Comparison of ENCODE assay signal across 8 mouse cellular contexts in the genomic region with DNA sequence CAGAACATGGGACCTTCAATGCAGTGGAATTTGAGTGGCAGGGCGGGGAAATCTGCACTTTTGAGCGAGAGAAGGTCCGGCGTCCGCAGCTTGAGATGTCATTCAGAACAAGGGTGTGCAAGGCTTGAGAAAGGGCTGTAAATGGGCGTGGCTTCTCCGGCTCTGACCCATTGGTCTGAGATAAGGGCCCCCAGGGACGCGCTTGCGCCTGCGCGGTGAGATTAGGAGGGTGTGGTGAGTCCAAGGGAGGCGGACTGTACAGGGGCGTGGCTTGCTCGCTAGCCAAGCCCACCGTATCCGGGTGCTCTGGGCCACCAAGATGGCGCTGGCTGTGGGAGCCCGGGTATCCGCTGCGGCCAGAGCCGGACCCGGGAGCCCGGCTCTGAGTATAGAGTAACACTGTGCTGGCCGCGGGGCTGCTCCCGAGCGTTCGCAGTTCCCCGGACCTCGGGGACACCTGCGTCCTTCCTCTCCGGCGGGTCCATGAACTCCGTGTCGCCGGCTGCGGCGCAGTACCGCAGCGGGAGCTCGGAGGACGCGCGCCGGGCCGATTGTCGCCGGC. TPM values are rescaled to one million over a fixed set of nuclear protein-coding genes. Genes with fewer than 3 reads are reported as not detected.
DNase-seq lines count a peak whose midpoint lies in the region; ATAC-seq and TF ChIP-seq lines count a peak whose summit lies in the region.

Gene Atg4d (plus strand): TSS at position 294 of the 562 bp plus-strand sequence.

- no peaks in the 10 kb centered on the region for H3K9me3 ChIP-seq in megakaryocyte, embryonic 14.5 days

- no peaks in the 10 kb centered on the region for H3K27me3 ChIP-seq in megakaryocyte, embryonic 14.5 days (replicated peaks)

- no peak within 1 kb of the TSS; the same call in 1 of the 2 replicates for H3K27ac ChIP-seq in cortical plate, adult 2 months (ENCODE audit: insufficient read depth, low read length)

- peak within 1 kb of the TSS; percentile 55 for H3K4me3 ChIP-seq in cortical plate, adult 2 months (ENCODE audit: insufficient read depth, low read length)
- H3K4me3 ChIP-seq in megakaryocyte, embryonic 14.5 days (replicated peaks) = peak within 1 kb of the TSS; percentile 98

- peaks cover 3% of the 10 kb centered on the region; the same call in 1 of the 2 replicates for H3K4me1 ChIP-seq in cortical plate, adult 2 months (ENCODE audit: control insufficient read depth, insufficient read depth, low read length)
- H3K4me1 ChIP-seq in megakaryocyte, embryonic 14.5 days = peaks cover 64% of the 10 kb centered on the region

- TF ChIP-seq POLR2A in cortical plate, adult 2 months (IDR thresholded peaks at IDR 0.05; ENCODE audit: extremely low read depth, insufficient read depth, low read length) = peak; percentile 81

- TF ChIP-seq CTCF in cortical plate, adult 2 months (IDR thresholded peaks at IDR 0.05; ENCODE audit: extremely low read depth, insufficient read depth, low read length) = no peak

- peak; percentile 95 for ATAC-seq in activated CD4-positive, CD25-positive, alpha-beta regulatory T cell, adult 4 months

- peak; percentile 98 to 99 for DNase-seq in gastrocnemius, adult 8-10 months (ENCODE audit: low spot score in 2 of 2)
- DNase-seq in hindlimb bud, embryonic 11.5 days (ENCODE audit: extremely low spot score, low read depth, low spot score) = peak; percentile 96
- peak; percentile 89 to 98 for DNase-seq in left cerebral cortex, adult 8-10 months (ENCODE audit: low spot score in 2 of 2)
- DNase-seq in right cerebral cortex, postnatal 10 days (ENCODE audit: low spot score in 2 of 2) = peak; percentile 98 to 99
- peak; percentile 94 for DNase-seq in urinary bladder, postnatal 25 days (ENCODE audit: low spot score)

- peaks cover 36% of the 10 kb centered on the region for H3K36me3 ChIP-seq in megakaryocyte, embryonic 14.5 days (replicated peaks; ENCODE audit: low read length)

RNA-seq across cellular contexts. Expression of gene Atg4d, which starts in this region (rescaled TPM):
- 10 to 100 TPM; 24.3 to 26.8 TPM for polyA plus RNA-seq in activated CD4-positive, CD25-positive, alpha-beta regulatory T cell, adult 4 months (2017; shearing (Covaris generic))
- 40.3 and 42.7 TPM in 2 replicates for polyA plus RNA-seq in cortical plate, adult 2 months (2012; rRNA removed)
- total RNA-seq in gastrocnemius, adult 8-10 months (2022) = 10 to 100 TPM; 74.3 to 87.3 (median 80.7) TPM
- 10 to 100 TPM; 35.3 to 48.7 (median 39.7) TPM for total RNA-seq in left cerebral cortex, adult 8-10 months (2022)
- 53.1 and 67.2 TPM in 2 replicates for polyA plus RNA-seq in megakaryocyte, embryonic 14.5 days (2012; ENCODE audit: insufficient read depth, low replicate concordance)
